Mouse (Mus musculus): ENCODE measurements around the gene Dock2.

GRCm38 (mm10) chr11:34315383-34315782 is 468.3 kb downstream of the Dock2 start:
- no peak for TF ChIP-seq CTCF (IDR thresholded peaks at IDR 0.05; ENCODE audit: insufficient read depth, low read length)
- no peak for TF ChIP-seq POLR2A (IDR thresholded peaks at IDR 0.05; ENCODE audit: borderline replicate concordance, extremely low read depth, low read depth, low read length)

Measured in lung, adult 2 months (tissue).